Mouse (Mus musculus): ENCODE measurements at regions not wholly inside any gene's neighbourhood (a gene's known extent, or its start where the extent isn't known, plus 50 kb on each side); places are given as distances from the start of the nearest gene placed in this dataset.

- peak; percentile 33 for DNase-seq
Measured at GRCm38 (mm10) chr3:35102715-35103591, 452.7 kb downstream of the Sox2 start.

- DNase-seq: no peak
Measured at GRCm38 (mm10) chr3:35104884-35105283, 454.7 kb downstream of the Sox2 start.

- DNase-seq: no peak
Measured at GRCm38 (mm10) chr3:35106097-35106496, 455.9 kb downstream of the Sox2 start.

- DNase-seq: no peak
Measured at GRCm38 (mm10) chr3:35133477-35133876, 483.3 kb downstream of the Sox2 start.

- DNase-seq: no peak
Measured at GRCm38 (mm10) chr3:35141500-35142220, 491.5 kb downstream of the Sox2 start.

- DNase-seq: no peak
Measured at GRCm38 (mm10) chr3:35142683-35143082, 492.5 kb downstream of the Sox2 start.

- DNase-seq: no peak
Measured at GRCm38 (mm10) chr3:35145569-35145968, 495.4 kb downstream of the Sox2 start.

- no peak for DNase-seq
Measured at GRCm38 (mm10) chr3:35146681-35147080, 496.5 kb downstream of the Sox2 start.

- no peak for DNase-seq
Measured at GRCm38 (mm10) chr3:35149251-35149691, 499.1 kb downstream of the Sox2 start.

GRCm38 (mm10) chr3:35152191-35152590 lies 502.0 kb downstream of the Sox2 start:
- no peak for DNase-seq

- no peak for DNase-seq
Measured at GRCm38 (mm10) chr3:35154266-35154665, 504.1 kb downstream of the Sox2 start.

GRCm38 (mm10) chr3:35168676-35169075 lies 518.5 kb downstream of the Sox2 start:
- DNase-seq: no peak

GRCm38 (mm10) chr3:35178759-35179440 lies 528.7 kb downstream of the Sox2 start:
- no peak for DNase-seq

- DNase-seq: no peak
Measured at GRCm38 (mm10) chr3:35208526-35208925, 545.4 kb upstream of the Atp11b start.

- no peak for DNase-seq
Measured at GRCm38 (mm10) chr3:35219394-35219793, 534.5 kb upstream of the Atp11b start.

- no peak for DNase-seq
Measured at GRCm38 (mm10) chr3:35221183-35221582, 532.7 kb upstream of the Atp11b start.

- no peak for DNase-seq
Measured at GRCm38 (mm10) chr3:35222251-35222650, 531.7 kb upstream of the Atp11b start.

GRCm38 (mm10) chr3:35225051-35225701 lies 528.7 kb upstream of the Atp11b start:
- no peak for DNase-seq

- DNase-seq: no peak
Measured at GRCm38 (mm10) chr3:35225774-35226365, 528.0 kb upstream of the Atp11b start.

GRCm38 (mm10) chr3:35231158-35231928 lies 522.6 kb upstream of the Atp11b start:
- no peak for DNase-seq

- no peak for DNase-seq
Measured at GRCm38 (mm10) chr3:35232487-35232886, 521.4 kb upstream of the Atp11b start.

- no peak for DNase-seq
Measured at GRCm38 (mm10) chr3:35235066-35235465, 518.8 kb upstream of the Atp11b start.
